Mouse (Mus musculus) T-helper 2 cell (primary cell): ENCODE data around the gene Zc3h12c.

Source experiments
- in situ Hi-C: fragments of 300-600 bp; cut with MboI, MseI; formaldehyde crosslinking; loops from one replicate; pipeline ENCODE4 v1.15.1; 2025; ENCODE audit warnings: high pct_unique_total_duplicates

Zc3h12c gene

DNA sequence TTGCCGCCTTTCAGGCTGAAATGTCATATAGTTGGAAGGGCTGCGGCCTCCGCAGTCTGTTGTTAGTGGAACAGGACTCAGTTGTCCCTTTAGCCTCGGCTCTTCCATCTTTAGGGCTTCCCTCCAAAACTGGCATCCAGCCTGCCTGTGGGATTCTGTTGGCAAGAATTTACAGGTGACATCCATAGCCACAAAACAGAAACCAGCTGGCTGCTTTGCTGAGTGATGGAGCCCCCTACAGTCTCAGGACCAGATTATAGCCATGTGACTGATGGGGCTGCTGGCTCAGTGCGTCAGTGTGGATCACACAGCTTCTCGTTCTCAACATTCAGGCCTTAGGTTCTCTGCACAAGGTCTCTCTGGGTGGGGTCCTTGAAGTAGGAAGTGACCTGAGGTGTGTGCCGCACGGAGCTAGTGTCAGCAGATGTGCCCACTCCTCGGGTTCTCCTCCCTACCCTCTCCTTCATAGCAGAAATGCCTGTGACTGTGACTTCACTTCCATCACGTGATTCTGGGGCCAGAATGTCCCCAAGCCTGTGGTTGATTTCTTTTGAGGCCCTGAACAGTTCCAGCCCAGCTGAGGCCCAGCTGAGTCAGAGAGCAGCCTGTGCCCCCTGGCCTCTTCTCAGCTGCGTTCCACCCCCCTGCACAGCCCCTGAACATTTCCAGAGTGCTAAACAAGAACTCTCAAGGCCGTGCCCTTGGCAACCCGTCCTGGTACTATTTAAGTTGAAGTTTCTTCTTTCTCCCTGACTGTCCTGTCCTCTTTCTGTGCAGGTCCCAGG, 66.1 kb downstream of the Zc3h12c start:
- in situ Hi-C loops, result no loop called here

DNA sequence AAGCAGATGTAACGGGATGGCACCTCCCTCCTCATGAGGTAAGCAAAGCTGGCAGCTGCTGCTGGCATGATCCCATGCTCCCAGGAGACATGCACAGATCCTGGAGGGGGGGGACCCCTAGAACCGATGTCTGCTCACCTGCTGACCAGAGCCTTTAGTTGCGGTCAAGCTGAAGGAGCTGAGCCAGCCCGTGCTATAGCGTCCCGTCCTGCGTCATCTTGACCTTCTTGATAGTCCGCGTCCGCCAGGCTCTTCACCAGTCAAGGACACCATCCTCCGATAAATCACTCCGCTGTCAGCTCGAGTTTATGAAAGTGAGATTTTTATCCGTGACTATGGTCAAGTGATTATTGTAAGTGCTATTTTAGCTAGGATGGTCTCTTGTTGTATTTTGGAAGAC, 67.9 kb downstream of the Zc3h12c start:
- in situ Hi-C loops, result no loop called here

DNA sequence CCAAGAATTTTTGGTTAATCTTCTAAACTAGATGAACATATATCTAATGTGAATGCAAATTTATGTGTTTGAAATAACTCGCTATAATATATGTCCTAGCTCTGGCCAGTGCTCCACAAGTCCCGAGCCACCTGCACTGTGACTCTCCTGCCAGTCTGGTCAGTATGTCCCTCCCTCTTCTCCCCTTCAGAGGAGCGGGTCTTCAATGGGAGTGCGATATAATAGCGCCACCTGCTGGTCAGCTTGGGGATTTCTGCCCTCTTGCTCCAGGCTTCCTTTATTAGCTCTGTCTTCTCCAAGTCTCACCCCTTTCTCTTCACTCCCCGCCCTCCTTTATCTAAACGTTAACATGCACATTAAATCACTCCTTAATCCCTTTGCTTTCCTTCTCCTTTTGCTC, 69.8 kb downstream of the Zc3h12c start:
- in situ Hi-C loops, result loop anchor here (5.0 to 10.0 kb wide), 3 partner anchors 106 to 334 kb away; partner anchors contain the start of gene Arhgap20

DNA sequence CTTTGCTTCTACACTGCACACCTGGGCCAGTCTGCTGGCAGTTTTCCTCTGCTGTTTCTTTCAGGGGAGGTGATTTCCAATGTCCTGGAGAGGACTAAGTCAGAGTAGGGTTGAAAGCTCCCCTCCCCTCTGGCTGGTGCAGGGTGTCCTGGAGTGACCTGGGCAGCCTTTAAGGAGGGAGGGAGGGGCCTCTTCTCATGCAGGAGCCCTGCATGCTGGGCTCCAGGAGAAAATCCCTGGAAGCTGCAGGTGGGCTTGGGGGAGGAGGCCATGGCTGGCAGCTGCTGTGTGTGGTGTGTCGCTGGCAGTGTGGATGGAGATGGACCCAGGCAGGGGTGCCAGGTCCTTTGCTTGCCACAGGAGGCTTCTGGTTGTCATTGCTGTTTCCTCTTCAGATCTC, 71.0 kb downstream of the Zc3h12c start:
- in situ Hi-C loops, result loop anchor here (5.0 to 10.0 kb wide), 3 partner anchors 105 to 333 kb away; partner anchors contain the start of gene Arhgap20

DNA sequence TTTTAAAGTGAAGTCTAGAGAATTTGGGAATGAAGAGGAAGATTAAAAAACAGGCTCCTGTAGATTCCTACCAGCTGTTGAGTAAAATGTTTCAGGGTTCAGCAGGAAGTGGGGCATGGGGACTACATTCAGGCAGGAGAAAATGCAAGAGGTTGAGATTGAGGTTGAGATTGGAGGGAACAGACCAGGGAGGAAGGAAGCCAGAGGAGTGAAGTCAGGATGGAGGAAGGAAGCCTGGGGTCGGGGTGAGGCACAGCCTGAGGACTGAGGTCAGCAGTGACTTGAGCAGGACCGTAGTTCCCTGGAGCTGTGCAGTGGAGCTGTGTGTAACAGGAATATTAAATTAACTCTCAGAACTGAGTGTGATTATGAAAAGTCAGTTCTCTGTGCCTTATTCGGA, 72.7 kb downstream of the Zc3h12c start:
- in situ Hi-C loops, result loop anchor here (5.0 to 10.0 kb wide), 3 partner anchors 103 to 331 kb away; partner anchors contain the start of gene Arhgap20

DNA sequence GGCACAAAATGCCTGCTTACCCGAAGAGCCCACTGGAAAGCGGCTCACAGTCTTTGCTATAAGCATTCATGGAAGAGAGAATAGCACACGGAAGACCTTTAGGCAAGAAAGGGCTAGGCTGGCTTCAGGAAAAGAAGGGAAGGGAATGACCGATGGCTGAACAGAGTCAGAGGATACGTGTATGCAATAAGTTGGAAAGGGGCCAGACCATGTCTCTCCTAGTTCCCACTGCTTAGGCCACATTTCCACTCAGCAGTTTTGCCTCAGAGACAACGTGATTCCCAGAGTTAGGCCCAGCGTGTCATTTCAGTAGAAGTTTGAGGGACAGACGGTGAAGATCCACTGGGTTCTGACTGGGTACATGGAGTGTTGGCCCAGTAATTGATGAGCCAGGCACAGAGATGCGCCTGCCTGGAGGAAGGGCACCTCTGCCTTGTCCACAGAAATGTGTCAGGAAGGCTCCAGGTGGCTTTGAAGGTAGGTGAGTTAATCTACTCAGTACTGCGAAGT, 73.8 kb downstream of the Zc3h12c start:
- in situ Hi-C loops, result loop anchor here (10.0 kb wide), 2 partner anchors 120 to 330 kb away; partner anchors contain the start of gene Arhgap20

DNA sequence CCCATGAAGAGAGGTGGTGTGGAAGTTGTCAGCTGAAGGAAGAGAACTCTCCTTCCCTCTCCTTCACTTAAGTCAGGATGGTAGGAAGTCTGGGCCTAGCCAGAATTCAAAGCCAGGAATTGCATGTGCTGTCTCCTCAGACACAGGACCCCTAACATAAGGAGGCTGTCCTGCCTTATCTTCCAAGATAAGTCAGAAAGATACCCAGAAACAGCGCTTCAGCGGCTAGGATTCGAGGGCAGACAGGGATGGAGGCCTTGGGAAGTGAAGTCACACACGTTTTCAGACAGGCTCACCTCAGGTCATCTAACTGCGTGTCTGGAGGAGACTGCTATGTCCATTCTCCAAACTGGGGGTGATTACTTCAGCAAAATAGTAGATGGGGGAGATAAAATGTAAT, 74.4 kb downstream of the Zc3h12c start:
- in situ Hi-C loops, result loop anchor here (10.0 kb wide), 2 partner anchors 119 to 329 kb away; partner anchors contain the start of gene Arhgap20

DNA sequence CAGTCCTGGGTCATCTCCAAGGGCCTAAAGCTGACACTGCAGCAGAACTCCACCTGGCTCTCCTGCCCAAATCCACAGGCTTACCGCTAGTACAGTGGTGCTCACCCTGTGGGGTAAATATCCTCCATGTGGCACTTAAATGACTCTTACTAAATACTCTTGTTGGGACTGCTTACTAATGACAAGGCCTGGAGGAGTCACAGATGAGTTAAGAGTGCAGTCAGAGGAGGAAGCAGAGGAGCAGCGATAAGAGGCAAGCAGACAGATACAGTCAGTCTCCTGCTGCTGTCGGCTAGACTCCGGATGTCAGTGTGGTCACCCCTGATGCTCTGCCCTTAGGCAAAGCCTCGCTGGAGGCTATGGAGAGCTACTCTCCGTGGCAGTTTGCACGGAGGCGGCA, 75.3 kb downstream of the Zc3h12c start:
- in situ Hi-C loops, result loop anchor here (10.0 kb wide), 2 partner anchors 118 to 328 kb away; partner anchors contain the start of gene Arhgap20

DNA sequence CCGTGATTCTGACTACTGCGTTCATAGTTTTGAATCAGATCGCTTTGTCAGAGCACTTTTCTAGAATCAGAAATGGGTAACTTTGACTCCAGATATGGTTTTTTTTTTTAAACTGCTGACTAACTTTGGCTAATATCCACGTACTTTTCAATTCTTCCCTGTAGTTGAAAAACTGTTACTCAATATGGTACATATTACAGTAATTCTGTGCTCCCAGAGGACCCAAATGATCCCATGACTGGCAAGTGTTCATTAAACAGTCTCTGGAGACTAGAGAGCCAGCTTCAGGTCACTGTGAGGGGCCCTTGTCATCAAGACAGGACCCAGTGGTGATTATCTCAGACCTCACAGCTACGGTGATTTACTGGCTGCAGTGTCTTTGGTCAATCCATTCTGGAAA, 76.1 kb downstream of the Zc3h12c start:
- in situ Hi-C loops, result loop anchor here (10.0 kb wide), 2 partner anchors 118 to 328 kb away; partner anchors contain the start of gene Arhgap20

DNA sequence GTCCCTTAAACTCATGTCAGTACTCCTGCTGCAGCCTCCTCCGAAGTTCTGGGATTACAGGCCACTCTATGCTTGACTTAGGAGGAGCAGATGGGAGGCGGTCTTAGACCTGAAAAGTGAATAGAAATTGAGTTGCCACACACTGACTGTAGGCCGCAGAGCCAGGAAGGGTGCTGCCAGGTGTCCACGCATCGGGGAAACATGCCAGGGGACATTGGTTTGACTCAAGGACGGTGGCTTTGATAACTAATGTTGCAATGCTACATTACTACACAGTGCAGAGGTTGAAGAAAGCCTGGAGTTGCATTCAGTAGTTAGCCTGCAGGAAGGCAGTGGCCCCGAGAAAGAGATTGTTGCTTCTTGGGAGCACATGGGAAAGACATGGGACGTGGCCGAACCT, 76.6 kb downstream of the Zc3h12c start:
- in situ Hi-C loops, result loop anchor here (10.0 kb wide), 2 partner anchors 117 to 327 kb away; partner anchors contain the start of gene Arhgap20

DNA sequence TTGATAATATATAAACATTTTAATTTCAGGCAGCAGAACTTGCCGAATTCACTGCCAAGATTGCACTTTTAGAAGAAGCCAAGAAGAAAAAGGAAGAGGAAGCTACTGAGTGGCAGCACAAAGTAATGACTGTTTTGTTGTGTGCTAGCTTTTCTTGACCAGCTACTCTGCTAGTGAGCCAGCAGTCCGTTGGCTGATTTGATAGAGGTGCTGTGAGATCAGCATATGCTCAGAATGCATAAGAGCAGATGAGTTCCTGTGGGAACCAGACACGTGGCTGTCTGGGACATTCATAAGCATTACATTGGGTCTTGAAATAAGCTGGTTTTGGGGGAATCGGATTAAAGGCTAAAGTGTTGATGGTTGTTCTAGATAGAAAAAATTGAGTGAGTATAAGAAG, 86.0 kb downstream of the Zc3h12c start:
- in situ Hi-C loops, result no loop called here

DNA sequence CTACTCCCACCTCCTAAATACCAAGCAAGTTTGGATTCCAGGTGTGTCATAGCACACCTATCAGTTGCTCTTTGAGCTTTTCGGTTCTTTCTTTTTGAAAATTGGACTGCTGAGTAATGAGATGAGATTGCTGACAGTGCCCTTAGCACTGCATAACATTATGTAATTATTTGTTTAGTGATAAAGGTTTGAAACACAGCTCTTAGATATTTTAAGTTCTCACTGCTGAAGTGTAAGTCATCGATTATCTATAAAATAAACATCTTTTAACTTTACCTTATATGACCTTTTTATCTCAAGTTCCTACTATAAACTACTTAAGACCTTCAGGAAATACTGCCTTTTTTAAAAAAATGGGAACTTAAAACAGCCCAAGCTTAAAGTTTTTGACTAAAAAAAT, 86.4 kb downstream of the Zc3h12c start:
- in situ Hi-C loops, result no loop called here

DNA sequence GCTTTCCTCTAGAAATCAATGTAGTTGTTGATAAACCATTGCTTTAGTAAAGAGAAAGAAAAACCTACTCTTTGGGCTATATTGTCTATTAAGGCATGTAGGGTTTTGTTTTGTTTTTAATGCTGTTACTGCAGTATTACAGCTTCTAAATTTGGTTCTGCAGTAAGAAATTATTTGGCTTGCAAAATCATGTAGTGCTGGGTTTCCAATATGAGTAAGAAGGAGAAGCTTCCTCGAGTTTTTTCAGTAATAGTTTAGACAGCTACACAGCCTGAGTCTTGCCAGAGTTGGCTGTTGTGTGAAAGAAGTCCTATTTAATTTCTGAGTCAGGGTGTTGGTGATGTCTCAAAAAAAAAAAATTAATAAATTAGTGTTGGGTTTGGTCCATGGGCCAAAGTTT, 90.7 kb downstream of the Zc3h12c start:
- in situ Hi-C loops, result no loop called here

DNA sequence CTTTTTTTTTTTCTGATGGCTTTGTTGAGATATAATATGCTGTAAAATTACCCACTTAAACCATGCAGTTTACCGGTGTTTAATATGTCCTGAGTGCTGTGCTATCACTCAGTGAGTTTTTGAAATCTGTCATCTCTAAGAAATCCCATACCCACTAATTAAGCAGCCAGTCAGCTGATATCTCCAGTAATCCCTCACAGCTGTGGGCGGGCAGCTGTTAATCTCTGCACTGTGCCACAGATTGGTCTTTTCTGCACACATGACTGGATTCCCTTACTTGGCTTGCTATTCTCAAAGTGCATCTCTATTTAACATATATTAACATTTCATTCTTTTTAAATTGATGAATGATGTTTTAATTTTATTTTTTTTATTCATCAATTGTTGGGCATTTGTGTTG, 92.3 kb downstream of the Zc3h12c start:
- in situ Hi-C loops, result no loop called here

DNA sequence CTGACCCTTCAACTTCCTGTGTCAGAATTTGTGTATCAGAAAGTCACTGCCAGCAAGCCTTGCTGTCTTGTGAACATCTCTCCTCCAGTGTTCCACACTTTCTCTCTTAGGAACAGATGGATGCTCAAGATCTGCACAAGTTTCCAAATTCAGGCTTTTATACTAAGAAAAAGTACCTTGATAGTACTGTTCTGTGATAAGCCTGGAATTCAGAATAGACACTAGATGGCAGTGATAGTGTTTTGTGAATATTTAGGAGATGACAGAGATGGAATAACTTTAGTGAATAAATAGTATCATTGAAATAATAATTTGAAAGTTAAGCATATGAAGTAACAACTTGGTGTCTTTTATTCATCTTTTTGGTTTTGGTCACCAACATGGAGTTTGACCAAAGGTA, 96.2 kb downstream of the Zc3h12c start:
- in situ Hi-C loops, result loop anchor here (25.0 kb wide), 1 partner anchor 1465 kb away; the partner anchor contains the start of genes Atm and Npat

DNA sequence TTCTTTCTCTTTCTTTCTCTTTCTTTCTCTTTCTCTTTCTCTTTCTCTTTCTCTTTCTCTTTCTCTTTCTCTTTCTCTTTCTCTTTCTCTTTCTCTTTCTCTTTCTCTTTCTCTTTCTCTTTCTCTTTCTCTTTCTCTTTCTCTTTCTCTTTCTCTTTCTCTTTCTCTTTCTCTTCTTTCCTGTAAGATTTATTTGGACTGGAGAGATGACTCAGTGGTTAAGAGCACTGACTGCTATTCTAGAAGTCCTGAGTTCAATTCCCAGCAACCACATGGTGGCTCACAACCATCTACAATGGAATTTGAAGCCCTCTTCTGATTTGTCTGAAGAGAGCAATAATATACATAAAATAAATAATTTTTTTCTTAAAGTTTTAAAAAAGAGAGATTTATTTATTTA, 97.0 kb downstream of the Zc3h12c start:
- in situ Hi-C loops, result loop anchor here (25.0 kb wide), 1 partner anchor 1466 kb away; the partner anchor contains the start of genes Atm and Npat

DNA sequence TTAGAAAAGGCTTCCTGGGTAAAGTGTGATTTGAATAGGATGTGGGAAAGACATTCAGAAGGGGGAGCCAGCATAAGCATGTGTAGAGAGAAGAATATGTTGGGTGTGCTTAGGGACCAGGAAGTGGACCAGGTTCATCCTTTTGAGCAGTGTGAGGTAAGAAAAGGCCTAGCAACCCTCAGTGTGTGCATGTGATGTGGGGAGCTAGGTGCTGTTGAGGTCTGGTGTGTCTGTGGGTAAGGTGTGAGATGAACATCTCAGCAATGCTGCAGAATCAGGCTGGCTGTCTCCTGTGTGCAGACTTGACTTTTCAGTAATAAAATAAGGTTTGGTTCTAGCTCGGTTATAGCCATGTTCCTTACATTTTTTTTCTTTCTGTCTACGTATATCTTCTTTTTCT, 98.3 kb downstream of the Zc3h12c start:
- in situ Hi-C loops, result loop anchor here (25.0 kb wide), 1 partner anchor 1467 kb away; the partner anchor contains the start of genes Atm and Npat
